Mouse (Mus musculus): ENCODE measurements around the gene Olfr1082.
"Not testable (repeated sequence)": the region's sequence is repeated elsewhere in the genome, so short reads cannot be mapped to it uniquely, and the experiment has no call there.

Olfr1082 gene

GRCm38 (mm10) chr2:86598866-86599265, at the start of gene Olfr1082:
Gene Olfr1082, minus strand, starts transcription at chr2:86598966.
- not testable (repeated sequence) for DNase-seq (ENCODE audit: low spot score in 2 of 2)

GRCm38 (mm10) chr2:86639625-86640024, 40.9 kb upstream of the Olfr1082 start, which contains the start of gene Olfr1084:
Gene Olfr1084, minus strand, starts transcription at chr2:86639725.
- DNase-seq (ENCODE audit: low spot score in 2 of 2): not testable (repeated sequence)

- DNase-seq (ENCODE audit: low spot score in 2 of 2): not testable (repeated sequence)
Observed at GRCm38 (mm10) chr2:86558135-86558534, 40.6 kb downstream of the Olfr1082 start, which contains the start of gene Olfr1080. Gene Olfr1080, minus strand, starts transcription at chr2:86558235.

All from right cerebral cortex, postnatal 36 days (tissue).